Mouse (Mus musculus): ENCODE measurements around the gene Pttg1. TPM values are rescaled to one million over a fixed set of nuclear protein-coding genes. Genes with fewer than 3 reads are reported as not detected.

Gene Pttg1
- 48.5 and 66.0 TPM in 2 replicates for polyA plus RNA-seq (2011; ENCODE audit: insufficient read depth, insufficient read length, low replicate concordance, missing spikeins)

- peak within 1 kb of the TSS; percentile 49 for H3K27ac ChIP-seq (ENCODE audit: control insufficient read depth, insufficient read depth, low read depth, low read length, poor library complexity)
- H3K4me1 ChIP-seq (ENCODE audit: control insufficient read depth, insufficient read depth, low read length), result no peaks in the 10 kb centered on the region; the same call in 1 of the 2 replicates
- WGBS, result 4% methylated on average over 27 of the region's 27 CpGs
- peak within 1 kb of the TSS; percentile 87 for H3K4me3 ChIP-seq (replicated peaks; ENCODE audit: control insufficient read depth, low read depth, low read length)
- TF ChIP-seq CTCF (IDR thresholded peaks at IDR 0.05; ENCODE audit: control insufficient read depth, insufficient read depth, low read length) (0 out of 2 replicates have a peak, but pooled peaks have one; percentile 2), POLR2A (IDR thresholded peaks at IDR 0.05; ENCODE audit: borderline replicate concordance, control insufficient read depth, low read depth, low read length) (peak; percentile 91)
These were observed at the start of gene Pttg1 for GRCm38 (mm10) chr11:43425824-43426413. Pttg1 (minus strand) TSS chr11:43426251.

- no peak within 1 kb of the TSS for H3K4me3 ChIP-seq (replicated peaks; ENCODE audit: control insufficient read depth, low read depth, low read length)
- 11% methylated on average over 24 of the region's 24 CpGs for WGBS
These were observed 48.2 kb upstream of the Pttg1 start, which contains the start of gene C1qtnf2 for GRCm38 (mm10) chr11:43474225-43474774. C1qtnf2 (plus strand) TSS chr11:43474276.

GRCm38 (mm10) chr11:43473635-43474224 lies 47.7 kb upstream of the Pttg1 start:
- TF ChIP-seq CTCF (IDR thresholded peaks at IDR 0.05; ENCODE audit: control insufficient read depth, insufficient read depth, low read length) (no peak), POLR2A (IDR thresholded peaks at IDR 0.05; ENCODE audit: borderline replicate concordance, control insufficient read depth, low read depth, low read length) (no peak)
- 56% methylated on average over 15 of the region's 15 CpGs for WGBS
- H3K4me3 ChIP-seq (replicated peaks; ENCODE audit: control insufficient read depth, low read depth, low read length), result no peak overlapping the region
- no peaks in the 10 kb centered on the region for H3K4me1 ChIP-seq (ENCODE audit: control insufficient read depth, insufficient read depth, low read length)
- H3K27ac ChIP-seq (ENCODE audit: control insufficient read depth, insufficient read depth, low read depth, low read length, poor library complexity), result no peak overlapping the region; the same call in 1 of the 2 replicates

More at GRCm38 (mm10) chr11:43474225-43474774, 48.2 kb upstream of the Pttg1 start, which contains the start of gene C1qtnf2:
- no peak for TF ChIP-seq POLR2A (IDR thresholded peaks at IDR 0.05; ENCODE audit: borderline replicate concordance, control insufficient read depth, low read depth, low read length)
- TF ChIP-seq CTCF (IDR thresholded peaks at IDR 0.05; ENCODE audit: control insufficient read depth, insufficient read depth, low read length), result no peak
- H3K27ac ChIP-seq (ENCODE audit: control insufficient read depth, insufficient read depth, low read depth, low read length, poor library complexity), result no peak within 1 kb of the TSS; the same call in 1 of the 2 replicates
- no peaks in the 10 kb centered on the region for H3K4me1 ChIP-seq (ENCODE audit: control insufficient read depth, insufficient read depth, low read length)

GRCm38 (mm10) chr11:43473115-43473514 lies 47.1 kb upstream of the Pttg1 start:
- WGBS, result 61% methylated on average over 1 of the region's 1 CpGs
- H3K27ac ChIP-seq (ENCODE audit: control insufficient read depth, insufficient read depth, low read depth, low read length, poor library complexity), result no peak overlapping the region
- no peak overlapping the region for H3K4me3 ChIP-seq (replicated peaks; ENCODE audit: control insufficient read depth, low read depth, low read length)
- TF ChIP-seq POLR2A (IDR thresholded peaks at IDR 0.05; ENCODE audit: borderline replicate concordance, control insufficient read depth, low read depth, low read length), result no peak
- TF ChIP-seq CTCF (IDR thresholded peaks at IDR 0.05; ENCODE audit: control insufficient read depth, insufficient read depth, low read length), result no peak
- no peaks in the 10 kb centered on the region for H3K4me1 ChIP-seq (ENCODE audit: control insufficient read depth, insufficient read depth, low read length)

- Histone ChIP-seq H3K4me1 (ENCODE audit: control insufficient read depth, insufficient read depth, low read length) (no peaks in the 10 kb centered on the region), H3K27ac (ENCODE audit: control insufficient read depth, insufficient read depth, low read depth, low read length, poor library complexity) (no peak overlapping the region), H3K4me3 (replicated peaks; ENCODE audit: control insufficient read depth, low read depth, low read length) (no peak overlapping the region)
- WGBS, result 71% methylated on average over 6 of the region's 6 CpGs
- TF ChIP-seq CTCF (IDR thresholded peaks at IDR 0.05; ENCODE audit: control insufficient read depth, insufficient read depth, low read length), result no peak
- no peak for TF ChIP-seq POLR2A (IDR thresholded peaks at IDR 0.05; ENCODE audit: borderline replicate concordance, control insufficient read depth, low read depth, low read length)
These were observed 45.1 kb upstream of the Pttg1 start for GRCm38 (mm10) chr11:43470881-43471820.

- H3K4me1 ChIP-seq (ENCODE audit: control insufficient read depth, insufficient read depth, low read length), result no peaks in the 10 kb centered on the region
- no peak overlapping the region for H3K27ac ChIP-seq (ENCODE audit: control insufficient read depth, insufficient read depth, low read depth, low read length, poor library complexity)
- no peak overlapping the region for H3K4me3 ChIP-seq (replicated peaks; ENCODE audit: control insufficient read depth, low read depth, low read length)
- WGBS, result 21% methylated on average over 5 of the region's 5 CpGs
- TF ChIP-seq CTCF (IDR thresholded peaks at IDR 0.05; ENCODE audit: control insufficient read depth, insufficient read depth, low read length), result no peak
- TF ChIP-seq POLR2A (IDR thresholded peaks at IDR 0.05; ENCODE audit: borderline replicate concordance, control insufficient read depth, low read depth, low read length), result no peak
These were observed 44.1 kb upstream of the Pttg1 start for GRCm38 (mm10) chr11:43470118-43470517.

GRCm38 (mm10) chr11:43463204-43463603 lies 37.2 kb upstream of the Pttg1 start:
- Histone ChIP-seq H3K4me3 (replicated peaks; ENCODE audit: control insufficient read depth, low read depth, low read length) (no peak overlapping the region), H3K4me1 (ENCODE audit: control insufficient read depth, insufficient read depth, low read length) (no peaks in the 10 kb centered on the region), H3K27ac (ENCODE audit: control insufficient read depth, insufficient read depth, low read depth, low read length, poor library complexity) (no peak overlapping the region)
- TF ChIP-seq CTCF (IDR thresholded peaks at IDR 0.05; ENCODE audit: control insufficient read depth, insufficient read depth, low read length), result no peak
- TF ChIP-seq POLR2A (IDR thresholded peaks at IDR 0.05; ENCODE audit: borderline replicate concordance, control insufficient read depth, low read depth, low read length), result no peak
- 86% methylated on average over 25 of the region's 25 CpGs for WGBS

All from bone marrow, adult 2 months (tissue).